Mouse (Mus musculus): Measurements from ENCODE around the gene Prelid1. TPM values are rescaled to one million over a fixed set of nuclear protein-coding genes. Genes with fewer than 3 reads are reported as not detected.

Prelid1 gene
- polyA plus RNA-seq, 2 experiments, result 282 to 476 TPM

DNA sequence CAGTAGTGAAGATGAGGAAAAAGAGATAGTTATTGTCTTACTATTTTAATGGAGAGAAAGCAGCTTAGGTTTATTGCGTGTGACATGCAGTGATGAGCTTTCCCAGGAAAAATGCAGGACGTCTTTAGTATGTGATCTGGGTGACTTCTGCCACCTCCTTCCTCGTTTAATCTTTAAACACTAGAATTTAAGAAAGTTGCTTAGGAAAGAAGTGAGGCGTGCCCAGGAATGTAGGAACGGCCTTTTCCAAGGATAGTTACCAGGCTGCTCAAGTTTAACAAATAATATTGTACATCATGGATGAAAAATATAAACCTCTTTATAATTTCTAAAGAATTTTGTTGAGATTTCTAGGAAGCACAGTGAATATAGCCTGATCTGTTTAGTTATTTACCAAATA lies 19.4 kb upstream of the Prelid1 start:
- WGBS, result 88% methylated on average over 5 of the region's 5 CpGs
- H3K36me3 ChIP-seq (ENCODE audit: control insufficient read depth, insufficient read depth, low read length), result peaks cover 90% of the 10 kb centered on the region

DNA sequence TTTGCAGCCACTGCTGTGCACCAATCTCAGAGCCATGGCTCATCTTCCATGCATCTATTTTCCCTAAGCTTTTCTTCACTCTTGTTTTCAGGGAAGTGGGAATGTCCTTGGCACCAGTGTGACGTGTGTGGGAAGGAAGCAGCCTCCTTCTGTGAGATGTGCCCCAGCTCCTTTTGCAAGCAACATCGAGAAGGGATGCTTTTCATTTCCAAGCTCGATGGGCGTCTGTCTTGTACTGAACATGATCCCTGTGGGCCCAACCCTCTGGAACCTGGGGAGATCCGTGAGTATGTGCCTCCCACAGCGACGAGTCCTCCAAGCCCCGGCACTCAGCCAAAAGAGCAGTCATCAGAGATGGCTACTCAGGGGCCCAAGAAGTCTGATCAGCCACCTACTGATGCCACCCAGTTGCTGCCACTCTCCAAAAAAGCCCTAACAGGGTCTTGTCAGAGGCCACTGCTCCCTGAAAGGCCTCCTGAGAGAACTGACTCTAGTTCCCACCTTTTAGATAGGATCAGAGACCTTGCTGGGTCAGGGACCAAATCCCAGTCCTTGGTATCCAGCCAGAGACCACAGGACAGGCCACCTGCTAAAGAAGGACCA lies 8.2 kb upstream of the Prelid1 start:
- Histone ChIP-seq H3K4me3 (replicated peaks; ENCODE audit: low read length) (no peak overlapping the region), H3K9me3 (ENCODE audit: control insufficient read depth, low read length) (no peaks in the 10 kb centered on the region), H3K27me3 (ENCODE audit: control insufficient read depth, insufficient read depth, low read length) (no peaks in the 10 kb centered on the region), H3K27ac (replicated peaks; ENCODE audit: low read depth, low read length) (no peak overlapping the region), H3K4me2 (replicated peaks; ENCODE audit: low read depth, low read length, severe bottlenecking) (no peak overlapping the region), H3K4me1 (ENCODE audit: control insufficient read depth, insufficient read depth, low read length) (no peaks in the 10 kb centered on the region), H3K36me3 (ENCODE audit: control insufficient read depth, insufficient read depth, low read length) (peaks cover 96% of the 10 kb centered on the region), H3K9ac (ENCODE audit: low read depth, low read length, severe bottlenecking) (no peak overlapping the region)
- no peak for DNase-seq (ENCODE audit: low spot score)
- WGBS, result 90% methylated on average over 8 of the region's 8 CpGs
- no peak for ATAC-seq (ENCODE audit: low FRiP score, low read depth)
- TF ChIP-seq POLR2A (IDR thresholded peaks at IDR 0.05; ENCODE audit: borderline replicate concordance, extremely low read depth, insufficient read depth, insufficient read length), result no peak

More for the DNA sequence above, 19.4 kb upstream of the Prelid1 start:
- Histone ChIP-seq H3K4me2 (replicated peaks; ENCODE audit: low read depth, low read length, severe bottlenecking) (no peak overlapping the region), H3K9me3 (ENCODE audit: control insufficient read depth, low read length) (no peaks in the 10 kb centered on the region), H3K4me1 (ENCODE audit: control insufficient read depth, insufficient read depth, low read length) (no peaks in the 10 kb centered on the region), H3K27ac (replicated peaks; ENCODE audit: low read depth, low read length) (no peak overlapping the region), H3K9ac (ENCODE audit: low read depth, low read length, severe bottlenecking) (no peak overlapping the region), H3K4me3 (replicated peaks; ENCODE audit: low read length) (no peak overlapping the region), H3K27me3 (ENCODE audit: control insufficient read depth, insufficient read depth, low read length) (no peaks in the 10 kb centered on the region)
- DNase-seq (ENCODE audit: low spot score), result no peak
- ATAC-seq (ENCODE audit: low FRiP score, low read depth), result no peak
- no peak for TF ChIP-seq POLR2A (IDR thresholded peaks at IDR 0.05; ENCODE audit: borderline replicate concordance, extremely low read depth, insufficient read depth, insufficient read length)

GRCm38 (mm10) chr13:55313051-55313450 lies 7.2 kb upstream of the Prelid1 start:
- no peaks in the 10 kb centered on the region for H3K27me3 ChIP-seq (ENCODE audit: control insufficient read depth, insufficient read depth, low read length)
- no peak for ATAC-seq (ENCODE audit: low FRiP score, low read depth)
- no peak overlapping the region for H3K4me2 ChIP-seq (replicated peaks; ENCODE audit: low read depth, low read length, severe bottlenecking)
- H3K9me3 ChIP-seq (ENCODE audit: control insufficient read depth, low read length), result no peaks in the 10 kb centered on the region
- no peak overlapping the region for H3K9ac ChIP-seq (ENCODE audit: low read depth, low read length, severe bottlenecking)
- no peak for TF ChIP-seq POLR2A (IDR thresholded peaks at IDR 0.05; ENCODE audit: borderline replicate concordance, extremely low read depth, insufficient read depth, insufficient read length)
- DNase-seq (ENCODE audit: low spot score), result no peak
- peaks cover 95% of the 10 kb centered on the region for H3K36me3 ChIP-seq (ENCODE audit: control insufficient read depth, insufficient read depth, low read length)
- no peaks in the 10 kb centered on the region for H3K4me1 ChIP-seq (ENCODE audit: control insufficient read depth, insufficient read depth, low read length)
- H3K27ac ChIP-seq (replicated peaks; ENCODE audit: low read depth, low read length), result no peak overlapping the region
- H3K4me3 ChIP-seq (replicated peaks; ENCODE audit: low read length), result no peak overlapping the region
- 84% methylated on average over 9 of the region's 9 CpGs for WGBS

GRCm38 (mm10) chr13:55314891-55315412 lies 5.3 kb upstream of the Prelid1 start:
- Histone ChIP-seq H3K9ac (ENCODE audit: low read depth, low read length, severe bottlenecking) (no peak overlapping the region), H3K9me3 (ENCODE audit: control insufficient read depth, low read length) (no peaks in the 10 kb centered on the region), H3K36me3 (ENCODE audit: control insufficient read depth, insufficient read depth, low read length) (peaks cover 96% of the 10 kb centered on the region), H3K27ac (replicated peaks; ENCODE audit: low read depth, low read length) (no peak overlapping the region), H3K4me2 (replicated peaks; ENCODE audit: low read depth, low read length, severe bottlenecking) (no peak overlapping the region), H3K4me3 (replicated peaks; ENCODE audit: low read length) (no peak overlapping the region), H3K4me1 (ENCODE audit: control insufficient read depth, insufficient read depth, low read length) (no peaks in the 10 kb centered on the region), H3K27me3 (ENCODE audit: control insufficient read depth, insufficient read depth, low read length) (no peaks in the 10 kb centered on the region)
- ATAC-seq (ENCODE audit: low FRiP score, low read depth) (no peak), DNase-seq (ENCODE audit: low spot score) (no peak)
- 86% methylated on average over 2 of the region's 2 CpGs for WGBS
- TF ChIP-seq POLR2A (IDR thresholded peaks at IDR 0.05; ENCODE audit: borderline replicate concordance, extremely low read depth, insufficient read depth, insufficient read length), result no peak

DNA sequence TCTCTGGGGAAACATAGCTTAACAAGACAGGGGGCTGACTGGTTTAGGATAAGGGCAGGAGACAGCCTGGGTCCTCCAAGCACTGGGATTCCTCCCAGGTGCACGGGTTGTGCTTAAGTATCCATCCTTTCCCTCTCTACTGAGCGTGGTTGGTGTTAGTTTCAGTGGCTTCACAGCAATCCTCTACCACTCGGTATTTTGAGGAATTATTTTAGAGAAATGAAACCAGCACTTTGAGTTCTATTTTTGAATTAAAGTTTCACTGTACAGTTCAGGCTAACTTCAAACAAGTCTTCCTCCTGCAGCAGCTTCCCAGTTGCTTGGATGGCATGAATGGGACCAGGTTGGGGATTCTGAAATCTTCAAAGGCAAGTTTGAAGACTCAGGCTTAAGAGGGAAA lies 1.9 kb upstream of the Prelid1 start:
- peaks cover 15% of the 10 kb centered on the region for H3K4me1 ChIP-seq (ENCODE audit: control insufficient read depth, insufficient read depth, low read length)
- peaks cover 74% of the 10 kb centered on the region for H3K36me3 ChIP-seq (ENCODE audit: control insufficient read depth, insufficient read depth, low read length)
- H3K27ac ChIP-seq (replicated peaks; ENCODE audit: low read depth, low read length), result no peak overlapping the region
- DNase-seq (ENCODE audit: low spot score) (no peak), ATAC-seq (ENCODE audit: low FRiP score, low read depth) (no peak)
- 82% methylated on average over 3 of the region's 3 CpGs for WGBS
- H3K27me3 ChIP-seq (ENCODE audit: control insufficient read depth, insufficient read depth, low read length), result no peaks in the 10 kb centered on the region
- H3K9me3 ChIP-seq (ENCODE audit: control insufficient read depth, low read length), result no peaks in the 10 kb centered on the region
- H3K4me2 ChIP-seq (replicated peaks; ENCODE audit: low read depth, low read length, severe bottlenecking), result no peak overlapping the region
- no peak overlapping the region for H3K9ac ChIP-seq (ENCODE audit: low read depth, low read length, severe bottlenecking)
- TF ChIP-seq POLR2A (IDR thresholded peaks at IDR 0.05; ENCODE audit: borderline replicate concordance, extremely low read depth, insufficient read depth, insufficient read length), result no peak
- H3K4me3 ChIP-seq (replicated peaks; ENCODE audit: low read length), result no peak overlapping the region
